Mouse (Mus musculus) heart, adult 2 months (tissue): ENCODE results near the gene Dgkg.

Experiments used
- CTCF ChIP-seq: fragments of 200-600 bp; IDR thresholded peaks from 2 replicates; pipeline ENCODE4 v1.8.1; 2022; ENCODE audit warnings: antibody characterized with exemption, mild to moderate bottlenecking, moderate library complexity
- POLR2A ChIP-seq: fragments of 200-500 bp; IDR thresholded peaks from 2 replicates; pipeline ENCODE4 v1.6.1; 2011; ENCODE audit warnings: mild to moderate bottlenecking, low read depth, low read length, control low read depth; ENCODE audit not compliant: insufficient read depth

DNA sequence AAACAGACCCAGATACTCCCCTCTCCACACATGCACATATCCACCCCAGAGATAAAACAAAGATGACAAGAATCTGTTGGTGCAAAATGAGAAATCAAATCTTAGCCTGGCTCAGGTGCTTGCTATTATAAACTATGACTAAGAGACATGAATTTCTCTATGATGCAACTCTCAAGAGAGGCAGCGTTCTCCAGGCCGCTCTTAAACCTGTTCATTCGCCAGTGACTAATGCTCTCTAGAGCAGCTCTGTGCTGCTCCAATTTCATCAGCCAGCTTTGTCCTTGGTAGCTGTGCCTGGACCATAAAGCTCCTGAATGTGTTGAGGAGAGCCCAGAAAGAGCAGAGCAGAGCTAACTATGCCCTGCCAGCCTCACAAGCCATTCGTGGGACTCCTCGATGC lies 222.5 kb downstream of the Dgkg start:
- TF ChIP-seq CTCF (no peak), POLR2A (no peak)
